Mouse (Mus musculus): ENCODE data around the gene Jun. TPM values are rescaled to one million over a fixed set of nuclear protein-coding genes. Genes with fewer than 3 reads are reported as not detected.

The Jun gene
- polyA plus RNA-seq, 1 experiment from 2014 or later = 73.8 TPM

- 61% methylated on average over 10 of the region's 10 CpGs for WGBS
- Histone ChIP-seq H3K36me3 (no peaks in the 10 kb centered on the region), H3K4me1 (no peaks in the 10 kb centered on the region), H3K9me3 (replicated peaks) (no peaks in the 10 kb centered on the region), H3K27me3 (replicated peaks) (no peaks in the 10 kb centered on the region), H3K4me2 (no peak overlapping the region), H3K4me3 (replicated peaks) (no peak overlapping the region), H3K27ac (replicated peaks) (no peak overlapping the region), H3K9ac (replicated peaks) (no peak overlapping the region)
- no peak for ATAC-seq (ENCODE audit: low FRiP score)
Observed at GRCm38 (mm10) chr4:95073214-95073750, 21.3 kb upstream of the Jun start.

GRCm38 (mm10) chr4:95070407-95070806, 18.4 kb upstream of the Jun start:
- Histone ChIP-seq H3K27me3 (replicated peaks) (no peaks in the 10 kb centered on the region), H3K4me3 (replicated peaks) (no peak overlapping the region), H3K36me3 (no peaks in the 10 kb centered on the region), H3K27ac (replicated peaks) (no peak overlapping the region), H3K9me3 (replicated peaks) (no peaks in the 10 kb centered on the region), H3K9ac (replicated peaks) (no peak overlapping the region), H3K4me2 (no peak overlapping the region), H3K4me1 (no peaks in the 10 kb centered on the region)
- ATAC-seq (ENCODE audit: low FRiP score) = no peak
- 84% methylated on average over 5 of the region's 5 CpGs for WGBS

DNA sequence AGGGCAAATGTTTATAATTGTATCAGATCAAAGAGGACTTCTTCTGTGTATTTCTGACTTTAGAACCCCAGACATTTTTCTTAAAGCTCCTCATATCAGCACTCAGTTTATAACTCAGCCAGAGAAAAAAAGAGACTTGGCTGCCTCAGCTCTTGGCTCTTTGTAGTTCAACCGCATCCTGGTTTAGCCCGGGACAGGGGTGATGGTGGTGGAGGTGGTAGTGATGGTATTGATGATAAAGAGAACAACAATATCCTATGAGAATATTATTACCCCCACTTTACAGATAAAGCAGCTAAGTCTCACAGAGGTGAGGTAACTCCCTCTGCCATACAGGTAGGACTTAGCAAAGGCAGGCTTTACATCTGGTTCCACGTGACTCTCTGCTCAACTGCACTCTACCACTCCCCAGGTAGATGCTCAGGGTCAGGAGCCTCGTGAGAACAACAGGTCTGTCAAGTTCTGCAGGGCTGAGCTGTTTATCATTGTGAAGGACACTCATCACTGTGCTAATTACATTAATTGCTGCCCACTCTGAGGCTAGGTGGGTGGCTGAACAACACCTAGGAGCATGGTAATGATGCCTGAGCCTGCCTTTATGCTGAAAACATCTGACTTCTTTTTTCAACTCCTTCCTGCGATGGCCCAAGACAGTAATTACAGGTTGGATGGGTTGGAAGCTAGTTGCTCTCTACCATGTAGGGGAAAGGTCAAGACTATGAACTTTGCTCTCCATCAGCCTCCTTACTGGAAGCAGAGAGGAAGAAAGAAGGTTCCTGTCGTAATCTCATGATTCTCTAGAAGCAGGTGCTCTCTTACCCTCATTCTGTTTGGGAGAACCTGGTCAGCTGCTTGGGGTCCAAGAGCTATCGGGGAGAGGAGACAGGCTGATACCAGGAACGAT, 16.3 kb upstream of the Jun start:
- H3K36me3 ChIP-seq = no peaks in the 10 kb centered on the region
- H3K27me3 ChIP-seq (replicated peaks) = no peaks in the 10 kb centered on the region
- H3K4me2 ChIP-seq = no peak overlapping the region
- 83% methylated on average over 8 of the region's 8 CpGs for WGBS
- no peak overlapping the region for H3K9ac ChIP-seq (replicated peaks)
- ATAC-seq (ENCODE audit: low FRiP score) = no peak
- no peak overlapping the region for H3K27ac ChIP-seq (replicated peaks)
- H3K4me1 ChIP-seq = no peaks in the 10 kb centered on the region
- no peak overlapping the region for H3K4me3 ChIP-seq (replicated peaks)
- no peaks in the 10 kb centered on the region for H3K9me3 ChIP-seq (replicated peaks)

- H3K27ac ChIP-seq (replicated peaks) = no peak overlapping the region
- H3K4me1 ChIP-seq = no peaks in the 10 kb centered on the region
- no peaks in the 10 kb centered on the region for H3K9me3 ChIP-seq (replicated peaks)
- 86% methylated on average over 2 of the region's 2 CpGs for WGBS
- no peaks in the 10 kb centered on the region for H3K27me3 ChIP-seq (replicated peaks)
- ATAC-seq (ENCODE audit: low FRiP score) = no peak
- no peak overlapping the region for H3K4me3 ChIP-seq (replicated peaks)
- H3K4me2 ChIP-seq = no peak overlapping the region
- H3K9ac ChIP-seq (replicated peaks) = no peak overlapping the region
- no peaks in the 10 kb centered on the region for H3K36me3 ChIP-seq
Observed at GRCm38 (mm10) chr4:95063609-95064210, 11.7 kb upstream of the Jun start.

DNA sequence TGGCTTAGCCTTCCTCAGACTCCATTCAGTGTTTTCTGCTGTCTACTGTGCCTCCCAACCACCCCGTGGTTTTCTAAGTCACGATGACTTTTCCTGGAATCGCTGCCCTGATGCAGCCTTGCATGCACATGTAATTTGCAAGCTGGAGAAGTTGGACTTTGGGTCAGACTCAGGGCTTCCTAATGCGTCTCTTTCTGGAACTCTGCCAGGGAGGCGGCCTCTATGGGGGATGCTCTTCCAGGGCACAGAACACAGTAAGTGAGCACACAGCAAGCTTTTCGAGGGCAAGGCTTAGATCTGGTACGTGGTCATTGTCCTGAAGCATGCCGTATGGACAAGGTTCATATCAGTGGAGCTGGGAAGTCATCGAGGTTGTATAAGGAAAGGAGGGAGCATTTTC, 10.9 kb upstream of the Jun start:
- Histone ChIP-seq H3K4me3 (replicated peaks) (no peak overlapping the region), H3K36me3 (no peaks in the 10 kb centered on the region), H3K4me2 (no peak overlapping the region), H3K9me3 (replicated peaks) (no peaks in the 10 kb centered on the region), H3K9ac (replicated peaks) (no peak overlapping the region), H3K27me3 (replicated peaks) (no peaks in the 10 kb centered on the region), H3K27ac (replicated peaks) (no peak overlapping the region), H3K4me1 (no peaks in the 10 kb centered on the region)
- 77% methylated on average over 9 of the region's 9 CpGs for WGBS
- ATAC-seq (ENCODE audit: low FRiP score) = no peak

DNA sequence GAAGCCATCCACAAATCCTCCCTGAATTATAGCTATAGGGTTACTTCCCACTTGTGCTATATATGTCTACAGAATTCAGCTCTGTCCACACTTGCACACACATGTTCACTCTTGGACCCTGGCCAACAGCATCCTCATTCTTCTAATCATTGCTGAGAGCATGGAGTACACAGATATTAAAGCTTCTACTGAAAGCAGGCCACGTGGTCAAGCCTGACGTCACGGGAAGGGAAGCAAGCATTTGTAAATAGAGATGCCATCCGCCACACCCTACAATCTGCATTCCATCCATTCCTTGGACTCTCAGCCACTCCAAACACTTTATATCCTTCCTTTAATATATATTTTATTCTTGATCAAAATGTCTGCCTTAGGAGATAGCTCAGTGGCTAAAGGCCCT, 5.2 kb upstream of the Jun start:
- 88% methylated on average over 4 of the region's 4 CpGs for WGBS
- ATAC-seq (ENCODE audit: low FRiP score) = no peak
- no peaks in the 10 kb centered on the region for H3K36me3 ChIP-seq

DNA sequence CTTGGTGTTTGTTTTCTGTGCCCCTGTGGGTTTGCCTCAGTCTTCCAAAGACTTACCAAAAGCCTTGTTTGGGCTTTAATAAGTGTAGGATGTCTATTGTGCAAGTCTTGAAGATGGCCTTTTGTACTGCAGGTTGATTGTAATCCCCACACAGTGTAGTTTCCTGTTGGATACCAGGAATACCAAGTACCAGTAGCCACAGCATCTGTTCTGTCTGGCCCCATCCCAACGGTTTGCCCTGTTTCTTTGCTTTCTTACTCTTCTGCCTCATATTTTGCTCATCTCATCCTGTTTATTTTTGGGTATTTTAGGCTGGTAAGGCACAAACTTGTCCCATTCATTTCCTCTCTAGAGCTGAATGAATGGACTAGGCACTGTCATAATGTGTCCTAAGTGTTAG, 3.3 kb upstream of the Jun start:
- Histone ChIP-seq H3K4me3 (replicated peaks) (no peak overlapping the region), H3K27me3 (replicated peaks) (no peaks in the 10 kb centered on the region), H3K36me3 (no peaks in the 10 kb centered on the region), H3K4me1 (peaks cover 27% of the 10 kb centered on the region), H3K4me2 (no peak overlapping the region), H3K27ac (replicated peaks) (no peak overlapping the region), H3K9ac (replicated peaks) (no peak overlapping the region), H3K9me3 (replicated peaks) (no peaks in the 10 kb centered on the region)
- no peak for ATAC-seq (ENCODE audit: low FRiP score)
- 69% methylated on average over 1 of the region's 1 CpGs for WGBS

More for the DNA sequence above, 5.2 kb upstream of the Jun start:
- Histone ChIP-seq H3K4me2 (no peak overlapping the region), H3K4me3 (replicated peaks) (no peak overlapping the region), H3K27me3 (replicated peaks) (no peaks in the 10 kb centered on the region), H3K9ac (replicated peaks) (no peak overlapping the region), H3K9me3 (replicated peaks) (no peaks in the 10 kb centered on the region), H3K27ac (replicated peaks) (no peak overlapping the region), H3K4me1 (peaks cover 19% of the 10 kb centered on the region)

DNA sequence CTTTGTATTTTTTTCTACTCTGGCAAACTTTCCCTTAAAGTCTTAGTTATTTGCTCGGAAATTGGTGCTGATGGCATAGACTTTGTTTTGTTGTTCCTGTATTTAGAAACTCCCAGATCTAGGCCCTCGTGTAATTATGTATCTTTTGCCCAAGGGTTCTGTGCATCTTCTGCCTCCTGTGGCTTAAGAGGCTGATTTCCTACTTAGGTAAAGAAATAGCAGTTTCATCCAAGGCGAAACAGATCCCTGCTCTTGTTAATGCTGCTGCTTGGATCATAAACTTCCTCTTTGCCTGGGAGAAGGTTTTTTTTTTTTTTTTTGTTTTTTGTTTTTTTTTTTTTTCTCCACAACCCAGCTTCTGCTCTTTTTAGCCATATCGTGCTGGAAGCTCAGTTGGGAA, 2.3 kb upstream of the Jun start:
- H3K9me3 ChIP-seq (replicated peaks) = no peaks in the 10 kb centered on the region
- WGBS = 43% methylated on average over 4 of the region's 4 CpGs

GRCm38 (mm10) chr4:95053791-95054117, 1.7 kb upstream of the Jun start:
- Histone ChIP-seq H3K9me3 (replicated peaks) (no peaks in the 10 kb centered on the region), H3K4me3 (replicated peaks) (peak overlapping the region; percentile 63), H3K27me3 (replicated peaks) (no peaks in the 10 kb centered on the region), H3K4me2 (peak overlapping the region; percentile 90), H3K36me3 (no peaks in the 10 kb centered on the region), H3K27ac (replicated peaks) (peak overlapping the region; percentile 97), H3K4me1 (peaks cover 39% of the 10 kb centered on the region), H3K9ac (replicated peaks) (peak overlapping the region; percentile 74)
- ATAC-seq (ENCODE audit: low FRiP score) = no peak
- 0% methylated on average over 6 of the region's 6 CpGs for WGBS

More for the DNA sequence above, 2.3 kb upstream of the Jun start:
- H3K4me3 ChIP-seq (replicated peaks) = no peak overlapping the region
- H3K27me3 ChIP-seq (replicated peaks) = no peaks in the 10 kb centered on the region
- H3K27ac ChIP-seq (replicated peaks) = peak overlapping the region; percentile 19; the same call in 1 of the 2 replicates
- no peaks in the 10 kb centered on the region for H3K36me3 ChIP-seq
- no peak overlapping the region for H3K9ac ChIP-seq (replicated peaks)
- peak overlapping the region; percentile 90 for H3K4me2 ChIP-seq
- no peak for ATAC-seq (ENCODE audit: low FRiP score)
- peaks cover 34% of the 10 kb centered on the region for H3K4me1 ChIP-seq

GRCm38 (mm10) chr4:95053041-95053790, 1.2 kb upstream of the Jun start:
- H3K4me1 ChIP-seq = peaks cover 43% of the 10 kb centered on the region
- H3K36me3 ChIP-seq = no peaks in the 10 kb centered on the region
- H3K27me3 ChIP-seq (replicated peaks) = no peaks in the 10 kb centered on the region
- peak; percentile 42 for ATAC-seq (ENCODE audit: low FRiP score)
- peak overlapping the region; percentile 97 for H3K27ac ChIP-seq (replicated peaks)
- H3K9ac ChIP-seq (replicated peaks) = peak overlapping the region; percentile 74
- WGBS = under 1% methylated on average over 29 of the region's 29 CpGs
- no peaks in the 10 kb centered on the region for H3K9me3 ChIP-seq (replicated peaks)
- H3K4me2 ChIP-seq = peak overlapping the region; percentile 90
- peak overlapping the region; percentile 63 for H3K4me3 ChIP-seq (replicated peaks)

DNA sequence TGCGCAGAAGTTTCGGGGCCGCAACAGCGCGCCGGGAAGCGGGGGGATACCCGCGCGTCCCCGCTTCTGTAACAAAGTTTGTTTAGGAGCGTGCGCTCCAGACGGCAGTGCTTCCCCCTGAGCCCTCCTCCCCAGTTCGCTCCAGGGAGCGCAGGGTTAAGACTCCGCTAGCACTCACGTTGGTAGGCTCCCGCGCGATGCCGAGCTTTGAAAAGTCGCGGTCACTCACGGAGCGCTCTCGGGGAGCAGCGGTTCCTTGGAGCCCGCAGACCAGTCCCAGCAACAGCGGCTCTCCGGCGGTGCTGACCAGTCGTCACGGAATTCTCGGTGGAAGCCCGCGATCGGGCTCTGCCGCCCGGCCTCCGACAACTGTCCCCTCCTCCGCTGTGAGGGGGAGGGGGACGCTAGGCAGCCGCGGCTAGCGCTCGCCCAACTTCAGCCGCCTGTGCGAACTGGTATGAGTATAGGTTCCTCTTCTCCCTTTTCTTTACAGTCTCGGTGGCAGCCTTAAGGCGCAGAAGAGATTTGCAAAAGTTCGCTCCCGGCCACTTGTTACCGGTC, 631 bp downstream of the Jun start:
- peak overlapping the region; percentile 97 for H3K27ac ChIP-seq (replicated peaks)
- H3K4me3 ChIP-seq (replicated peaks) = peak overlapping the region; percentile 63
- WGBS = under 1% methylated on average over 53 of the region's 54 CpGs
- H3K4me2 ChIP-seq = peak overlapping the region; percentile 90
- no peaks in the 10 kb centered on the region for H3K36me3 ChIP-seq
- ATAC-seq (ENCODE audit: low FRiP score) = peak; percentile 7
- H3K9me3 ChIP-seq (replicated peaks) = no peaks in the 10 kb centered on the region
- peak overlapping the region; percentile 65 for H3K9ac ChIP-seq (replicated peaks)
- H3K27me3 ChIP-seq (replicated peaks) = no peaks in the 10 kb centered on the region
- H3K4me1 ChIP-seq = peaks cover 44% of the 10 kb centered on the region
